Mouse (Mus musculus) thymus, adult 2 months (tissue): Measurements from ENCODE around the gene Cobll1. TPM values are rescaled to one million over a fixed set of nuclear protein-coding genes. Genes with fewer than 3 reads are reported as not detected.

Source experiments
- DNase-seq: peaks from one replicate; pipeline ENCODE4 v3.0.0; 2021
- H3K27ac ChIP-seq: fragments of 200-500 bp; 2 replicates; pipeline ENCODE4 v1.5.1; 2012; ENCODE audit warnings: low read length, control low read depth; ENCODE audit not compliant: control insufficient read depth, insufficient read depth
- H3K27me3 ChIP-seq: fragments of 200-500 bp; 2 replicates; pipeline ENCODE4 v1.6.1; 2012; ENCODE audit warnings: mild to moderate bottlenecking, low read length, moderate library complexity, mixed read lengths; ENCODE audit not compliant: control insufficient read depth, insufficient read depth
- H3K36me3 ChIP-seq: fragments of 200-500 bp; 2 replicates; pipeline ENCODE4 v1.6.1; 2012; ENCODE audit warnings: mild to moderate bottlenecking, low read length, moderate library complexity; ENCODE audit not compliant: control insufficient read depth, insufficient read depth
- H3K4me1 ChIP-seq: fragments of 200-500 bp; replicated peaks from 2 replicates; pipeline ENCODE4 v1.6.1; 2012; ENCODE audit warnings: low read length; ENCODE audit not compliant: control insufficient read depth, insufficient read depth
- H3K4me3 ChIP-seq: fragments of 200-500 bp; 2 replicates; pipeline ENCODE4 v1.5.1; 2012; ENCODE audit warnings: mild to moderate bottlenecking, low read length, control low read depth, moderate library complexity; ENCODE audit not compliant: control insufficient read depth, insufficient read depth
- CTCF ChIP-seq: fragments of 200-500 bp; IDR thresholded peaks from 2 replicates; pipeline ENCODE4 v1.5.1; 2012; ENCODE audit warnings: mild to moderate bottlenecking, control low read depth, low read length, moderate library complexity, borderline replicate concordance; ENCODE audit not compliant: control insufficient read depth, poor library complexity, insufficient read depth; ENCODE audit errors: extremely low read depth
- POLR2A ChIP-seq: fragments of 200-500 bp; IDR thresholded peaks from 2 replicates; pipeline ENCODE4 v1.6.1; 2012; ENCODE audit warnings: mild to moderate bottlenecking, low read length, control low read depth, moderate library complexity; ENCODE audit not compliant: control insufficient read depth, poor library complexity, insufficient read depth; ENCODE audit errors: extremely low read depth
- WGBS: fragments of 180-500 bp; shearing (Covaris S2); methylation state at CpG from one replicate; pipeline ENCODE4 v1.1.7; 2018; 5-methylcytosine and 5-hydroxymethylcytosine counted together
- polyA plus RNA-seq: library from polyadenylated mRNA; depleted of rRNA; stranded (reverse); fragments of >200 nt; gene quantifications from 2 replicates; pipeline ENCODE4 v1.2.3, GENCODE M21; 2012; rRNA removed

Gene Cobll1
- polyA plus RNA-seq, 1 experiment: 3.5 TPM

DNA sequence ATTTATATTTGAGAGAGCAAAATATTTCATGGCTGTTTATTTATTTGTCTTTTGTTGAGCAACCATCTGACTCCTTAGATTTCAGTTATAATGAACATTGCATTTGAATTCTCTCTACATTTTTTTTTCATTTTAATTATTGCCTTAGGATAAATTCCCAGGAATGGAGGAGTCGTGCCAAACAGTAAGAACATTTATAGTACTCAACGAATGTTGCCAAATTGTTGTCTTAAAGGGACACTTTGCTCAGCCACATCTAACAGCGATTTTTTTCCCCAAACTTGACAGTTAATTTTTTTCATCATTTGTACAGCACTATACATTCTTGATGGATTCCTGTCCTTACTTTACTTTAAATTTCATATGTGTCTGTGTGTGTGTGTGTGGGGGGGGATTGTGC is 167.0 kb downstream of the Cobll1 start:
- H3K36me3 ChIP-seq: no peaks in the 10 kb centered on the region
- H3K4me3 ChIP-seq: no peak overlapping the region
- WGBS: 91% methylated on average over 3 of the region's 3 CpGs
- H3K4me1 ChIP-seq: no peaks in the 10 kb centered on the region
- no peak for DNase-seq
- no peak for TF ChIP-seq POLR2A
- TF ChIP-seq CTCF: no peak
- no peaks in the 10 kb centered on the region for H3K27me3 ChIP-seq
- no peak overlapping the region for H3K27ac ChIP-seq

DNA sequence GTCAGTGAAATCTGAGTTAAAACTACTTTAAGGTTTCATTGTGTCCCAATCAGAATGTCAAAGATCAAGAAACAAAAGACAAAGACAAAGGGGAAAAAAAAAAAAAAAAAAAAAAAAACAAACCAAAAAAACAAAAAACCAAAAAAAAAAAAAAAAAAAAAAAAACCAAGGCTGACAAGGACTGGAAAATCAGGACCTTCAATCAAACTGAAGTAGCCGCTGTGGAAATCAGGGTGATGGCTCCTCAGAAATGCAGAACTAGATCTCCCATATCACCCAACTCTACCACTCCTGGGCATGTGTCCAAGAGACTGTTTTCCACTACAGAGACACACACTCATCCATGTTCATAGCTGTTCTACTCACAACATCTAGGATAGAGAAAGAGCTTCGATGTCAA is 185.4 kb downstream of the Cobll1 start:
- WGBS: 82% methylated on average over 2 of the region's 2 CpGs
- Histone ChIP-seq H3K4me1 (no peaks in the 10 kb centered on the region), H3K36me3 (no peaks in the 10 kb centered on the region), H3K4me3 (no peak overlapping the region), H3K27ac (no peak overlapping the region), H3K27me3 (no peaks in the 10 kb centered on the region)
- TF ChIP-seq POLR2A (no peak), CTCF (no peak)
- DNase-seq: no peak

DNA sequence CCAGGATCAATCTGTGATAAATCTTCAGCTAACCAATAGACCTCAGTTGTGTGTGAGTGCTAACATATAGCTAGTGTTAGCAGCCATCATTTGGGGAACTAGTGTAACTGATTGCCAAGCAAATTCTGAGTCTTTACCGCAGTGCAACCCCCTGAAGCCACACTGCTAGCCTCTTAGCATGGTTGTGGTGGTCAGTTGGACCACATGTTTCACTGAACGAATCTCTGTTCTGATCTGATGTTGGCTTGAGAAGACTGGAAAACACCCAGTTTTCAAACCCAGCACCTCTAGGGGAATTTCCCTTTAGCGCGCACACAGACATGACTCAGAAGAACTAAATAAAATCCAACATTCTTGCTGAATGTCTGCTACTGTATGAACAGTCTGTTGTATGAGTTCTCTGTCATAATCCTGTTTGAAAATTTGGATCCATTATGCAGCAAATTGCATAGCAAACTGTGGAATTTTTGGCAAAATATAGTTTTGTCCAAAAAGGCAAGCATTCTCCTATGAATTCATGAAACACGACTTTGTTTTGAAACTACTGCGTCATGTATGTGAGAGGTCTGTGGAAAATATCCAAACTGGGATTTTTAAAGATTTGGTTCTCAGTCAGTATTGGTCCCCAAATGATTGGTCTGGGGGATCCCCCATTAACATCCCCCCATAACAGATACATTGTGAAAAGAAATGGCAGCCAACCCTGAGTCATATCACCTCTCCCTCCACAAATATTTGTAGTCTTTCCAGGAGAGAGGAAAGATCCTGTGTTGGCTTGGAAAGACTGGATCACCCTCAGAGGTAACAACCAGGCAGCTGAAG is 186.8 kb downstream of the Cobll1 start:
- H3K27me3 ChIP-seq: no peaks in the 10 kb centered on the region
- no peak overlapping the region for H3K4me3 ChIP-seq
- TF ChIP-seq POLR2A (no peak), CTCF (no peak)
- no peak for DNase-seq
- H3K4me1 ChIP-seq: no peaks in the 10 kb centered on the region
- no peak overlapping the region for H3K27ac ChIP-seq
- WGBS: 87% methylated on average over 6 of the region's 6 CpGs
- H3K36me3 ChIP-seq: no peaks in the 10 kb centered on the region

DNA sequence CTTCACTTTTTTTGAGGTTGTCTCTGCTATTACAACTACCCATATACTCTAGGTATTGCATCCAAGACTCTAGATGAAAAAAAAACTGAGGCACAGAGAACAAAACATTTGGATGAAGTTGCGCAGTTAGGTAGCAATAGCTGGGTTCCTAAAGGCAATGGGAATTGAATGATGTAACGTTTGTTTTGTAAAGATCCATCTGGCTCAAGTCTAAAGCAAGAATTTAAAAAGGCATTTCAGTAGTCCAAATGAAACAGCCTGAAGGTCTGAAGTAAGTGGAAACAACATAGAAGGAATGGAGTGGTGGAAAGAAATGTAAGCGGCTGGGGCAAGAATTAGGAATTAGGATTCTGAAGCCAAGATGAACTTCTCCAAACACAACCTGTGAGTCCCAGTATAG is 188.4 kb downstream of the Cobll1 start:
- WGBS: 97% methylated on average over 3 of the region's 3 CpGs
- Histone ChIP-seq H3K27ac (no peak overlapping the region), H3K4me1 (no peaks in the 10 kb centered on the region), H3K36me3 (no peaks in the 10 kb centered on the region), H3K27me3 (no peaks in the 10 kb centered on the region), H3K4me3 (no peak overlapping the region)
- DNase-seq: no peak
- TF ChIP-seq POLR2A: no peak
- no peak for TF ChIP-seq CTCF

DNA sequence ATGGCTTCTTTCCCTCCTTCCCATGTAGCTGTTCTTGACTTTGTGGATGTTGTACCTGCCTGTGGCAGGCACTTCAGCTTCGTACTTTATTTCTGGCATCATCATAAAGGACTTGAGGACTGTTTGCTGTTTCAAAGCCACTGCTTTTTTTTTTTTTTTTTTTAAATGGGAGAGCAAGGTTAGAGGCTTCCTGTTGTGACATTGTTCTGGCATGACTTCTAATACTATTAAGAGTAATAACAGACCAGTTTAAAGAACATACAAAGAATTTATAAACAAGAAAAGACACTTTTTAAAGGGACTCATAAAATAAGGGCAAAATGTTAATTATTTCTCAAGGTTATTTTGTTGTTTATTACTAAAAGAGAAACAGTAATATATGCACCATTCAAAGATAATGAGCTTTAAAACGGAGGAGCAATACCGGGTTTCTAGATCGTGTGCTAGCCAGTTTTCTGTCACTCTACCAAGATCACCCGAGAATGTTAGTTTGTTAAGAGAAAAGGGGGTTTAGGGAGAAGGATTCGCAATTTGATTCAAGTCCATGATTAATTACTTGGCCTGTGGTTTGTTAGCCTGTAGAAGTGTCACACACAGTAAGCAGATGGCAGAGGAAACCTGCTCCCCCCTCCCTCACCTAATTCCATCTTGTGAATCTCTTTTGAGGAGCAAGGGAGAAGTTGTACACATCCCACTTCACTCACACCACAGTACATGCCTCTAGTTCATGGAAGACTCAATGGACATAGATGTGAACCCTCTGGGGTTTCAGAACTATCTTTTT is 190.8 kb downstream of the Cobll1 start:
- no peak overlapping the region for H3K27ac ChIP-seq
- no peaks in the 10 kb centered on the region for H3K36me3 ChIP-seq
- H3K27me3 ChIP-seq: no peaks in the 10 kb centered on the region
- TF ChIP-seq CTCF (no peak), POLR2A (no peak)
- WGBS: 90% methylated on average over 6 of the region's 6 CpGs
- no peaks in the 10 kb centered on the region for H3K4me1 ChIP-seq
- no peak overlapping the region for H3K4me3 ChIP-seq
- DNase-seq: no peak

Other genes starting within 250 kb of the Cobll1 start
- 0.85 and 3.5 TPM in 2 replicates for gene Grb14, start 214.4 kb downstream of the Cobll1 start, polyA plus RNA-seq
- gene Slc38a11, start 124.6 kb upstream of the Cobll1 start, polyA plus RNA-seq: 0.15 TPM in 1 of 2 replicates, not detected in the other